Mouse (Mus musculus): ENCODE measurements around the gene Gm20479. TPM values are rescaled to one million over a fixed set of nuclear protein-coding genes. Genes with fewer than 3 reads are reported as not detected.
A peak's percentile ranks its signal among the peaks of the same experiment; 100 is the strongest.

Gm20479 gene
- polyA plus RNA-seq, 1 experiment from 2014 or later = 0.50 TPM

DNA sequence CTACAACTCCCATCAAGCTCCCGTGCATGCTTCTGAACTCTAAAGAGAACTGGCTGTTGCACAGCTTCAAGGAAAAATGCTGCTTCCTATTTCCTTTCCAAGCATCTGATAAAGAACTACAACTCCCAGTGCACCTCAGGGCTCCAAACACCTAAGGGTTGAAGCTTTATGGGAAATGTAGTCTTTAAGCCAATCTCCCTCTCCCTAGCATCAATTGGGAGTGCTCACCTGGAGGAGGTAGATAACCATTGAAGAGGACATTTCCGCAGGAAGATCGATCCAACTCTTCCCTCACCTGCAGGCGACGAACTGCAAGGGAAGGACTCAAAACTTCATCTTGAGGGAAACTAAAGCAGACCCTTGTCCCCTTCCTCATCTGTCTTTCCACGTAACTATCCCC is 3.1 kb downstream of the Gm20479 start:
- WGBS (ENCODE audit: insufficient replicate concordance) = 38% methylated on average over 6 of the region's 6 CpGs
- ATAC-seq (ENCODE audit: low read depth) (peak; percentile 25; the same call in 1 of the 2 replicates), DNase-seq (no peak)

DNA sequence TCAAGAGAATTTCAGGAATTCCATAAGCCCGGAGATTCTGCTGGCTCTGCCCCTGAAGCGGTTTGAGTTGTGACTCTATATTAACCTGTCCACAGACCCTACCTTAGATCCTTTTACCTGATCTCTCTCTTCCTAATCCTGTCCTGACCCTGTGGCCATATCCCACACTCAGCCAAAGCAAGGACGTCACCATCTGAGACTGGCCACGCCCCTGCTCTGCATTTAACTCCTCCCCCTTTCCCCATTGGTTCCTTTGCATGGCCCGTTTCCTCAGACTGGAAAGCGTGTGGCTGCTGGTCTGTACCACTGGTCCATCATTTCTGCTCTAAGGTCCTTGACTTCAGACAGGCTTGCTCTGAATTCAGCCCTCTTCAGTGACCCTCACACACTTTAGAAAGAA is 11.8 kb downstream of the Gm20479 start:
- DNase-seq (no peak), ATAC-seq (ENCODE audit: low read depth) (peak; percentile 47; the same call in 1 of the 2 replicates)
- no peaks in the 10 kb centered on the region; the same call in 1 of the 2 replicates for H3K27me3 ChIP-seq
- H3K27ac ChIP-seq = no peak overlapping the region
- no peak overlapping the region for H3K9ac ChIP-seq
- H3K36me3 ChIP-seq = peaks cover 24% of the 10 kb centered on the region
- H3K4me2 ChIP-seq = no peak overlapping the region
- H3K9me3 ChIP-seq (replicated peaks) = no peaks in the 10 kb centered on the region
- no peak overlapping the region for H3K4me3 ChIP-seq (replicated peaks)
- WGBS (ENCODE audit: insufficient replicate concordance) = 33% methylated on average over 6 of the region's 6 CpGs
- no peaks in the 10 kb centered on the region; the same call in 1 of the 2 replicates for H3K4me1 ChIP-seq (replicated peaks)

More for the DNA sequence above, 3.1 kb downstream of the Gm20479 start:
- Histone ChIP-seq H3K27ac (peak overlapping the region; percentile 85), H3K9ac (peak overlapping the region; percentile 81), H3K27me3 (no peaks in the 10 kb centered on the region), H3K36me3 (peaks cover 24% of the 10 kb centered on the region), H3K4me2 (peak overlapping the region; percentile 92), H3K4me3 (replicated peaks) (peak overlapping the region; percentile 76), H3K4me1 (replicated peaks) (peaks cover 44% of the 10 kb centered on the region), H3K9me3 (replicated peaks) (no peaks in the 10 kb centered on the region)

DNA sequence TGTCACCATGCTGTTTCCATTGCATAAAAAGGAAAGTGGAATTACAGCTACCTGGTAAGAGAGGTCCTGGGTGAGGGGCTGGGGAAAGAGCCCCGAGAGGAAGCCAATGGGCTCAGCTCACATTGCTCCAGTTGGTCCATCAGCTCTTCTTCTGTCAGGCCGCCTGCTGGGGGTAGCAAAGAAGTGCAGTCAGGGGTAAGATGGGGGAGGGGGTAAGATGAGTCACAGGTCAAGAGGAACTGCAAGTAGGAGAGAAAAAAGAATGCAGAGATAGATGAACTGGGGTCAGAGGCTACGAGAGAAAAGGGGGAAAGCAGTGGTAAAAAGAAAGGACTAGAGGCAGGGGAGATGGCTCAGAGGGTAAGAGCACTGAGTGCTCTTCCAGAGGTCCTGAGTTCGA is 14.6 kb downstream of the Gm20479 start:
- H3K9me3 ChIP-seq (replicated peaks) = no peaks in the 10 kb centered on the region
- no peak overlapping the region for H3K9ac ChIP-seq
- 44% methylated on average over 4 of the region's 4 CpGs for WGBS (ENCODE audit: insufficient replicate concordance)
- H3K27ac ChIP-seq = no peak overlapping the region
- no peak overlapping the region for H3K4me3 ChIP-seq (replicated peaks)
- ATAC-seq (ENCODE audit: low read depth) = no peak
- H3K4me2 ChIP-seq = no peak overlapping the region
- DNase-seq = no peak
- peaks cover under 1% of the 10 kb centered on the region for H3K4me1 ChIP-seq (replicated peaks)
- peaks cover 26% of the 10 kb centered on the region for H3K27me3 ChIP-seq
- H3K36me3 ChIP-seq = peaks cover 14% of the 10 kb centered on the region

DNA sequence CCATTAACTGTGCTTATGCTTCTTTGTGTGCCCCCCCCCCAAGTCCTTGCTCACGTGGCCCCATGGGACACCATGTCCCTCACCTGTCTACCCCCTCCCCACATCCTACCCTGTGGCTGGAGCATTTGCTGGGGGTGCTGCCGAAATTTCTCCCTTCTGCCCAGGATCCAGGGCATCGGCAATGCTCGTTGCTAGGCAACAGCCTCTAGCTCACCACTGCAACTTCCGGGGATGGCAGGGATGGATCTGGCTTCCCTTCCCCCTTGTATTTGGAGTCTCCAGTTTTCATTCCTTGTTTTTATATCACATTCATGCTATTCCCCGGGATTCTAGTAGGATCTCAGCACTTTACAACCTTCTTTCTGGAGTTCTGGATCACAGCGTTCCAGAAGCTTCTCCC is 17.7 kb downstream of the Gm20479 start:
- DNase-seq = no peak
- Histone ChIP-seq H3K9me3 (replicated peaks) (no peaks in the 10 kb centered on the region), H3K4me2 (no peak overlapping the region), H3K27me3 (peaks cover 56% of the 10 kb centered on the region), H3K9ac (no peak overlapping the region), H3K36me3 (peaks cover 6% of the 10 kb centered on the region; the same call in 1 of the 2 replicates), H3K4me1 (replicated peaks) (peaks cover 23% of the 10 kb centered on the region), H3K4me3 (replicated peaks) (no peak overlapping the region), H3K27ac (no peak overlapping the region)
- ATAC-seq (ENCODE audit: low read depth) = no peak
- WGBS (ENCODE audit: insufficient replicate concordance) = 34% methylated on average over 7 of the region's 7 CpGs

DNA sequence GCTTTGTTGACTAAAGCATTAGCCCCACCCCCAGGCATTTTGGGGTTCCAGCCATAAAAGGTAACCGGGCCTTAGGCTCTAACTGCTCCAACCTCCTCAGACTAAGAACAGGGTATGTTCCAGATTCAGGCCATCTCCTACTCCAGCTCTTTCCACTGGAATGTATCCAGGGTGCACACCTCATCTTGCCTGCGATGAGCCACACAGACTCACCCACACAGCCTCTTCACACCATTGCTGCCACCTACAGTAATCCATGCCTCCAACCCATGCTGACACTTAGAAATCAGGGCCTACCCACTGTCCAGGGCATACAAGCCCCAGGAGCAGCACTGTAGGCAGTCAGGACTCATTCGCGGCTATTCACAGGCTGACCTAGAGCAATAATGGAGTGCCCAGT is 18.1 kb downstream of the Gm20479 start:
- no peak overlapping the region for H3K9ac ChIP-seq
- H3K27me3 ChIP-seq = peaks cover 61% of the 10 kb centered on the region
- no peak for ATAC-seq (ENCODE audit: low read depth)

DNA sequence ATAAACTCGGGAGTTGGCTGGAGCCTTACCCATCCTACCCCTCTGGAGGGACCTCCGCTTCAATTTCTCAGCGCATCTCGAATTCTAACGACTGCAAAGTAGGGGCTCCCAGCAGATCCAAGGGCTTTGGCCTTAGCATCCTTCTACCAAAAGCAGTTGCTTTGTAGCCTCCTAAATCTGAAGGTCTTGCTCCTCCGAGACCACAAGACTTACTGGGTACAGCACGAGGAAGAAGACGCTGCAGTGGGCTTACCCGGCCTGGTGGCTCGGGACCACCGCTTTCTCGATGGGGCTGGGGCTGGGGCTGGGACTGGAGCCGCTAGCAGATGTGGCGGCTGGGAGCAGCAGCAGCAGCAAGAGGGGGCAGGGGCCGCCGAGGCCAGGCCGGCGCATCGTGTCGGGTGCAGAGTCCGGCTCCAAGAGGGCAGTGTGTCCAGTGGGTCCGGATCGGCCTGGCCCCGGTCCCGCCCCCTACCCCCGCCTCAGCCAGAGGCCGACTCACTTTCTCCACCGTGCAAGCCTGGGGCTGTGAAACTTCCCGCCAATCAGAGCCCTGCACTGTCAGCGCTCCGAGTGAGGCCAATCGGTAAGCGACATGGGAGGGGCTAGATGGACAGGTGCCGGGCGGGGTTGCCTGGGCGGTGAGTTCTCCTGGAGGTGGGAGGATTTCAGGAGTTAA is 19.9 kb downstream of the Gm20479 start, which contains the start of gene Ltbp4:
Ltbp4 (minus strand) TSS at position 518 of the 679 bp plus-strand sequence.
- H3K36me3 ChIP-seq = 0 out of 2 replicates have a peak, but pooled peaks cover under 1% of the 10 kb centered on the region
- H3K9me3 ChIP-seq (replicated peaks) = no peaks in the 10 kb centered on the region
- no peak within 1 kb of the TSS; the same call in 1 of the 2 replicates for H3K9ac ChIP-seq
- no peak for DNase-seq
- peaks cover 79% of the 10 kb centered on the region for H3K27me3 ChIP-seq
- ATAC-seq (ENCODE audit: low read depth) = peak; percentile 67
- 2% methylated on average over 36 of the region's 36 CpGs for WGBS (ENCODE audit: insufficient replicate concordance)
- peak within 1 kb of the TSS; percentile 53 for H3K4me2 ChIP-seq
- peaks cover 39% of the 10 kb centered on the region for H3K4me1 ChIP-seq (replicated peaks)
- peak within 1 kb of the TSS; percentile 34 for H3K4me3 ChIP-seq (replicated peaks)
- no peak within 1 kb of the TSS for H3K27ac ChIP-seq

More for the DNA sequence above, 18.1 kb downstream of the Gm20479 start:
- Histone ChIP-seq H3K9me3 (replicated peaks) (no peaks in the 10 kb centered on the region), H3K4me1 (replicated peaks) (peaks cover 27% of the 10 kb centered on the region), H3K27ac (no peak overlapping the region), H3K4me3 (replicated peaks) (no peak overlapping the region), H3K4me2 (no peak overlapping the region), H3K36me3 (0 out of 2 replicates have a peak, but pooled peaks cover 4% of the 10 kb centered on the region)
- 76% methylated on average over 4 of the region's 4 CpGs for WGBS (ENCODE audit: insufficient replicate concordance)
- DNase-seq = no peak

DNA sequence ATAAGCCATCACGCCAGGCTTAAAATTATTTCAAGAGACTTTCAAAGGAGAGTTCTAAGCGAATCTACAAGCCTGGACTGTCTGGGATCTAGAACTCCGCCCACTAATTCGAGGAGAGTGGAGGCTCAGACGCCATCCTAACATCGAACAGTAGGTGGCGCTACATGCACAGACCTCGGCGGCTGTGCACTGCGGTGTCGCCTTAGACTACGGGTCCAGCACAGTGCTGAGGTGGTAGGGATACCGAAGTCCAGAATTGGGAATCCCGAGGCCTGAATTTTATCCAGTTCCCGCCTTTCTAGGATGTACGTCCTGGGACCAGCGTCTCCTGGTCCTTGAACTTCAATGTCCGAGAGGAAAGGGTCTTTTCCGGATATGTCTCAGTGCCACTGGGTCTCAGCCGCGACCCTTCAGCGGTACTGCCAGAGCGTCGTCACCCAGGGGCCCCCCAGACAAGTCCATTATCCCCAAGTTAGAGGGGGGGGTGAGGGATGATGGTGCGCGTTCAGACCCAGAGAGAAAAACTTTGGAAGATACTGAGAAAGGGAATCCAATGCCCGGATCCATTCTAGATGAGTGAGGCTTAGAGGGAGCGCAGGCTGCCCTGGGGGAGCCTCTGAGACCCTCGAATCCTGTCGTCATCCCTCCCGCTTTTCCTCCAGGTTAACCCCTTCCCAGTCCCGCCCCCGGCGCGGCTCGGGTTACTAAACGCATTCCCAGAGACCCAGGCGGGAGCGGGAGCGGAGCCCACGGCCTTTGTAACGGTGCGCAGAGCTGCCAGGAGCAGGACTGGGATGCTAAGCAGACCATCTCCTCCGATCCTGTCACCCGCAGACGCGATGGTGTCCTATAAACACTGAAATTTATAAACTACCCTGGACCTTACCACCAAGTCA is 21.0 kb downstream of the Gm20479 start:
- 2% methylated on average over 47 of the region's 47 CpGs for WGBS (ENCODE audit: insufficient replicate concordance)
- ATAC-seq (ENCODE audit: low read depth) (peak; percentile 66), DNase-seq (peak; percentile 71)
- H3K27ac ChIP-seq = no peak overlapping the region
- H3K27me3 ChIP-seq = peaks cover 90% of the 10 kb centered on the region
- H3K9me3 ChIP-seq (replicated peaks) = no peaks in the 10 kb centered on the region
- no peaks in the 10 kb centered on the region for H3K36me3 ChIP-seq
- H3K4me3 ChIP-seq (replicated peaks) = peak overlapping the region; percentile 19
- peaks cover 49% of the 10 kb centered on the region for H3K4me1 ChIP-seq (replicated peaks)
- peak overlapping the region; percentile 53 for H3K4me2 ChIP-seq
- no peak overlapping the region for H3K9ac ChIP-seq

DNA sequence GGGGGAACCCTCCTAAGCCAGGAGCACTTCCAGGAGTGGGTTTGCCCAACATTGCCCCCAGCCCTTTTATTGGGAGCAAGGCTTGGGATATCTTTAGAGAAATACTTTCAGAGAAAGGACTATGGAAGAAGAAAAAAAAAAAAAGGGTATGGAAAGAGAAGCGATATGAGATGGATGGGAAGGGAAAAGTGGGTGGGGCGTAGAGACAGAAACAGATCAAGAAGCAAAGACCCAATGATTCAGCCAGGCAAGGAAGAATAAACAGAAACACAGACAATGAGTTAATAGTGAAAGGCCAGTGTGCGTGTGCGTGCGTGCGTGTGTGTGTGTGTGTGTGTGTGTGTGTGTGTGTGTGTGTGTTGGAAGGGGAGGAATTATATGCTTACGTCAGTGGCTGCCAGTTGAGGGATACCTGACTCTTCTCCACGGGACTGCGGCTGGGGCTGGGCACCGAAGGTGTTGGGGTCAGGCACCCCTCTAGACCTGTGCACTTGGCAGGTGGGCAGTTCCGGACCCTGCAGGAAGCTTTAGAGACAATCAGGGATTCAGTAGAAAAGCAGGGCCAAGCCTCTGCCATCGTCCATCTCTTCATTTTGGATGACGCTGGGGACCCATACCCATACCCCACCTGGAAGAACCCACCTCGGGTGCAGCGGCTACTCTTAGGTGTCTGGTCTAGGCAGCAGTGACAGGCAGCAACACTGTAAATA is 22.1 kb downstream of the Gm20479 start:
- H3K9me3 ChIP-seq (replicated peaks) = no peaks in the 10 kb centered on the region
- H3K4me3 ChIP-seq (replicated peaks) = no peak overlapping the region
- ATAC-seq (ENCODE audit: low read depth) (no peak), DNase-seq (no peak)
- WGBS (ENCODE audit: insufficient replicate concordance) = 51% methylated on average over 15 of the region's 15 CpGs
- peaks cover 100% of the 10 kb centered on the region for H3K27me3 ChIP-seq
- no peak overlapping the region for H3K9ac ChIP-seq
- peaks cover 60% of the 10 kb centered on the region for H3K4me1 ChIP-seq (replicated peaks)
- H3K36me3 ChIP-seq = no peaks in the 10 kb centered on the region
- no peak overlapping the region for H3K4me2 ChIP-seq
- no peak overlapping the region for H3K27ac ChIP-seq

DNA sequence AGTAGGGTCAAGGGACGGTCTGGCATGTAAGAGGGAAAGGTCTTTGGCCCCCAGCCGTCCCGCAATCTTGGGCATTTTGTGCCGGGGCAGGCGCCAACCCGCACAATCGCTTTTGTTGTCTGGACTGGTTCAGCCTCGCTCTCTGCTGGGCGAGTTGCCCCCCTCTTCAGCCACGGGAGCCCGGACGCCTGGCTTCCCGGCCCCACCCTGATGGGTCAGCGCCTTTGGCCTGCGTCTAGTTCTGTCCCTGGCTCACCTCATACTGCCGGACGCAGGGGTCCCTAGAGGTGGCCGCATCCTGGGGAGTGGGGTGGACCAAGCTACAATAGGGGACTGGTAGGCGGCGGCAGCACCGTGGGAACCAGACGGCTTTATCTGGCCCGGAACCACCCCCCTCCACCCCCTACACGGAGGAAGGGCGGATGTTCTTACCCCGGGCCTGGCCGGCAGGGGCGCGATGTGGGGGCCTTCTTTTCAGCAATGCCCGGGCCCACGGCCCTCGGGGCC is 22.8 kb downstream of the Gm20479 start:
- H3K9me3 ChIP-seq (replicated peaks) = no peaks in the 10 kb centered on the region
- ATAC-seq (ENCODE audit: low read depth) (no peak), DNase-seq (no peak)
- H3K4me1 ChIP-seq (replicated peaks) = peaks cover 67% of the 10 kb centered on the region
- H3K4me3 ChIP-seq (replicated peaks) = no peak overlapping the region
- WGBS (ENCODE audit: insufficient replicate concordance) = 4% methylated on average over 32 of the region's 32 CpGs
- peak overlapping the region; percentile 14; the same call in 1 of the 2 replicates for H3K4me2 ChIP-seq
- H3K36me3 ChIP-seq = no peaks in the 10 kb centered on the region
- peaks cover 100% of the 10 kb centered on the region for H3K27me3 ChIP-seq
- no peak overlapping the region for H3K27ac ChIP-seq
- H3K9ac ChIP-seq = no peak overlapping the region

DNA sequence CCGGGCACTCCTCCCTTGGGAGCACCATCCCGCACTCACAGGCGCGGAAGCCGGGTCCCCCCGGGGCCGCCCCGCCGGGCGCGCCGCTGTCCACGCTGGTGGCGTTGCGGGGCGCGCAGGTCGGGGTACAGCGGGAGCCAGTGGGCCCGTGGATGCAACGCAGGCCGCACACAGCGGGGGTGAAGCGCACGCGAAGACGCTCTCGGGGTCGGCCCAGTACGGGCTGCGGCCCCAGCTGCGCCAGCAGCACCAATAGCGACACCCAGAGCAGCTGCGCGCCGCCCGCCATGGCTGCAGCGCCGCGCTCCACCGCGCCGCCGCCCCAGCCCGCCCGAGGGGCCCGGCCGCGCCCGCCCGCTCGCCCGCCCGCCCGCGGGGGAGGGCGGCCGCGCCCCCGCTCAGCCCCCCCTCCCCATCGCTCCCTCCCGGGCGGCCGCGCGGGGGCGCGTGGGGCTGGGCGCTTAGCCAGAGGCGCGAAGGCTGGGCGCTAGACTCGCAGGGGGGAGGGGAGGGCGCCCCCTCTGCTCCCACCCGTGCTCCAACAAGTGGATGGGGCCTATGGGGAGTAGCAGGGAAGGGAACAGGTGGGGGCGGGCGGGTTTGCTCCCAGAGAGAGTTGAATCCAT is 23.8 kb downstream of the Gm20479 start:
- H3K27me3 ChIP-seq = peaks cover 100% of the 10 kb centered on the region
- H3K27ac ChIP-seq = no peak overlapping the region
- no peaks in the 10 kb centered on the region for H3K9me3 ChIP-seq (replicated peaks)
- H3K4me1 ChIP-seq (replicated peaks) = peaks cover 75% of the 10 kb centered on the region
- peak overlapping the region; percentile 22; the same call in 1 of the 2 replicates for H3K9ac ChIP-seq
- H3K4me2 ChIP-seq = peak overlapping the region; percentile 73
- DNase-seq (no peak), ATAC-seq (ENCODE audit: low read depth) (no peak)
- no peaks in the 10 kb centered on the region for H3K36me3 ChIP-seq
- peak overlapping the region; percentile 45 for H3K4me3 ChIP-seq (replicated peaks)
- under 1% methylated on average over 57 of the region's 77 CpGs for WGBS (ENCODE audit: insufficient replicate concordance)
